In genomic region chr1:181231821-181232220, GRCm38 (mm10) we compare ENCODE assay signal across 11 mouse cellular contexts. TPM values are rescaled to one million over a fixed set of nuclear protein-coding genes. Genes with fewer than 3 reads are reported as not detected.
DNase-seq lines count a peak whose midpoint lies in the region; ATAC-seq and TF ChIP-seq lines count a peak whose summit lies in the region.
"Had no signal": no experiment of that assay in that cellular context is flagged by ENCODE, and none has a peak within 500 bp of the region (broad histone marks: within the 10 kb centered on the region; RNA-seq: fewer than 3 reads in every experiment).

No protein-coding gene starts in this region.

- DNase-seq in kidney, adult 9 months: no peak
- DNase-seq in testis, postnatal 10 days (ENCODE audit: low spot score): no peak
- DNase-seq in ovary, adult 18-20 months (ENCODE audit: low spot score): no peak
- no peak for DNase-seq in thymus, adult 18-20 months
- DNase-seq: cerebellum, postnatal 14 days had no signal

- no peaks in the 10 kb centered on the region for H3K27me3 ChIP-seq in kidney, embryonic 15.5 days
- H3K27me3 ChIP-seq in testis, adult 2 months (ENCODE audit: control insufficient read depth, insufficient read depth, low read length): no peaks in the 10 kb centered on the region
- H3K27me3 ChIP-seq in liver, embryonic 12.5 days (replicated peaks): no peaks in the 10 kb centered on the region
- H3K27me3 ChIP-seq: CH12.LX; forebrain, embryonic 15.5 days had no signal

- no peak for TF ChIP-seq POLR2A in testis, adult 2 months (IDR thresholded peaks at IDR 0.05; ENCODE audit: control insufficient read depth, low read depth, low read length)

- no peak overlapping the region for H3K9ac ChIP-seq in kidney, embryonic 15.5 days
- peak overlapping the region; percentile 54 for H3K9ac ChIP-seq in liver, embryonic 12.5 days
- H3K9ac ChIP-seq: forebrain, embryonic 15.5 days had no signal

- no peaks in the 10 kb centered on the region for H3K9me3 ChIP-seq in kidney, embryonic 15.5 days (replicated peaks)
- no peaks in the 10 kb centered on the region for H3K9me3 ChIP-seq in liver, embryonic 12.5 days (replicated peaks)
- H3K9me3 ChIP-seq: forebrain, embryonic 15.5 days had no signal

- ATAC-seq in kidney, embryonic 15.5 days (replicated peaks; ENCODE audit: low FRiP score): no peak
- no peak for ATAC-seq in liver, embryonic 12.5 days
- ATAC-seq: forebrain, embryonic 15.5 days had no signal

- no peak overlapping the region for H3K4me2 ChIP-seq in kidney, embryonic 15.5 days
- H3K4me2 ChIP-seq in liver, embryonic 12.5 days: no peak overlapping the region
- H3K4me2 ChIP-seq: forebrain, embryonic 15.5 days; midbrain, embryonic 11.5 days had no signal

- H3K36me3 ChIP-seq in kidney, embryonic 15.5 days: no peaks in the 10 kb centered on the region
- H3K36me3 ChIP-seq in testis, adult 2 months (ENCODE audit: control insufficient read depth, insufficient read depth, low read length): no peaks in the 10 kb centered on the region
- no peaks in the 10 kb centered on the region for H3K36me3 ChIP-seq in liver, embryonic 12.5 days
- H3K36me3 ChIP-seq: forebrain, embryonic 15.5 days had no signal

- WGBS in kidney, embryonic 15.5 days: 65% methylated on average over 9 of the region's 9 CpGs
- 81% methylated on average over 9 of the region's 9 CpGs for WGBS in liver, embryonic 12.5 days (ENCODE audit: insufficient replicate concordance)

- no peak for TF ChIP-seq CTCF in testis, adult 2 months (IDR thresholded peaks at IDR 0.05; ENCODE audit: control insufficient read depth, insufficient read depth, insufficient replicate concordance, low read depth, low read length)

- H3K4me3 ChIP-seq in kidney, embryonic 15.5 days (replicated peaks): no peak overlapping the region
- no peak overlapping the region for H3K4me3 ChIP-seq in testis, adult 2 months (ENCODE audit: control insufficient read depth, low read depth, low read length)
- no peak overlapping the region for H3K4me3 ChIP-seq in liver, embryonic 12.5 days
- H3K4me3 ChIP-seq: forebrain, embryonic 15.5 days had no signal

- H3K27ac ChIP-seq in kidney, embryonic 15.5 days: 0 out of 2 replicates have a peak overlapping the region, but pooled peaks have one; percentile 20
- peak overlapping the region; percentile 15; the same call in 1 of the 2 replicates for H3K27ac ChIP-seq in testis, adult 2 months (ENCODE audit: control insufficient read depth, insufficient read depth, low read depth, low read length)
- peak overlapping the region; percentile 87 for H3K27ac ChIP-seq in liver, embryonic 12.5 days
- H3K27ac ChIP-seq: forebrain, embryonic 15.5 days had no signal

- H3K4me1 ChIP-seq in kidney, embryonic 15.5 days: peaks cover 39% of the 10 kb centered on the region
- 0 out of 2 replicates have a peak, but pooled peaks cover 3% of the 10 kb centered on the region for H3K4me1 ChIP-seq in testis, adult 2 months (ENCODE audit: control insufficient read depth, insufficient read depth, low read length)
- peaks cover 75% of the 10 kb centered on the region for H3K4me1 ChIP-seq in liver, embryonic 12.5 days
- H3K4me1 ChIP-seq: forebrain, embryonic 15.5 days had no signal

RNA-seq across cellular contexts. Expression of gene Wdr26, which starts 20.0 kb away (rescaled TPM):
- 36.2 and 38.7 TPM in 2 replicates for polyA plus RNA-seq in kidney, embryonic 15.5 days (2015; fragmentation: Nextera tagmentation; extraction: Ambion mirVana)
- polyA plus RNA-seq in testis, adult 2 months (2012; rRNA removed): 94.0 and 96.3 TPM in 2 replicates
- polyA plus RNA-seq in liver, embryonic 12.5 days (2016; fragmentation: Nextera tagmentation; extraction: Ambion mirVana): 52.5 and 56.7 TPM in 2 replicates

Comparison
In these comparisons a context has a peak if more than half of its experiments do, and no peak if none do; other contexts are left out.
1. H3K27ac ChIP-seq: peak in every context shown above with its lines; median percentile 87 in liver, embryonic 12.5 days; 20 in kidney, embryonic 15.5 days; 15 in testis, adult 2 months.